Mouse (Mus musculus): Measurements from ENCODE around the gene Mtr. TPM values are rescaled to one million over a fixed set of nuclear protein-coding genes. Genes with fewer than 3 reads are reported as not detected.

Mtr gene
- polyA plus RNA-seq, 1 experiment from 2014 or later: 4.1 TPM

GRCm38 (mm10) chr13:12198486-12198885 lies 59.4 kb downstream of the Mtr start:
- DNase-seq (no peak), ATAC-seq (no peak)
- peaks cover 24% of the 10 kb centered on the region for H3K36me3 ChIP-seq (replicated peaks; ENCODE audit: insufficient read depth, low read length)

GRCm38 (mm10) chr13:12196861-12197260 lies 61.1 kb downstream of the Mtr start:
- TF ChIP-seq EP300 (IDR thresholded peaks at IDR 0.05; ENCODE audit: low read depth): no peak
- no peak for TF ChIP-seq CTCF (IDR thresholded peaks at IDR 0.05; ENCODE audit: low read depth)
- 83% methylated on average over 4 of the region's 4 CpGs for WGBS (ENCODE audit: insufficient replicate concordance)
- H3K27ac ChIP-seq (ENCODE audit: low read depth): no peak overlapping the region
- no peak overlapping the region for H3K4me3 ChIP-seq (ENCODE audit: low read depth, low read length)
- no peak for DNase-seq
- no peaks in the 10 kb centered on the region for H3K27me3 ChIP-seq (ENCODE audit: insufficient read depth, low read length)
- H3K4me2 ChIP-seq (ENCODE audit: low read depth, low read length): no peak overlapping the region
- no peak for ATAC-seq
- no peaks in the 10 kb centered on the region for H3K4me1 ChIP-seq (ENCODE audit: insufficient read depth)
- H3K9me3 ChIP-seq (ENCODE audit: low read length): no peaks in the 10 kb centered on the region
- H3K9ac ChIP-seq (replicated peaks): no peak overlapping the region
- peaks cover 24% of the 10 kb centered on the region for H3K36me3 ChIP-seq (replicated peaks; ENCODE audit: insufficient read depth, low read length)

More at GRCm38 (mm10) chr13:12198486-12198885, 59.4 kb downstream of the Mtr start:
- 74% methylated on average over 2 of the region's 2 CpGs for WGBS (ENCODE audit: insufficient replicate concordance)
- no peaks in the 10 kb centered on the region for H3K9me3 ChIP-seq (ENCODE audit: low read length)
- no peak overlapping the region for H3K4me3 ChIP-seq (ENCODE audit: low read depth, low read length)
- H3K4me1 ChIP-seq (ENCODE audit: insufficient read depth): no peaks in the 10 kb centered on the region
- TF ChIP-seq CTCF (IDR thresholded peaks at IDR 0.05; ENCODE audit: low read depth) (no peak), EP300 (IDR thresholded peaks at IDR 0.05; ENCODE audit: low read depth) (no peak)
- H3K27me3 ChIP-seq (ENCODE audit: insufficient read depth, low read length): no peaks in the 10 kb centered on the region
- H3K27ac ChIP-seq (ENCODE audit: low read depth): no peak overlapping the region
- H3K9ac ChIP-seq (replicated peaks): no peak overlapping the region
- no peak overlapping the region for H3K4me2 ChIP-seq (ENCODE audit: low read depth, low read length)

- Histone ChIP-seq H3K4me2 (ENCODE audit: low read depth, low read length) (no peak overlapping the region), H3K4me1 (ENCODE audit: insufficient read depth) (no peaks in the 10 kb centered on the region), H3K27me3 (ENCODE audit: insufficient read depth, low read length) (no peaks in the 10 kb centered on the region), H3K9me3 (ENCODE audit: low read length) (no peaks in the 10 kb centered on the region), H3K4me3 (ENCODE audit: low read depth, low read length) (no peak overlapping the region), H3K9ac (replicated peaks) (no peak overlapping the region), H3K27ac (ENCODE audit: low read depth) (no peak overlapping the region), H3K36me3 (replicated peaks; ENCODE audit: insufficient read depth, low read length) (peaks cover 24% of the 10 kb centered on the region)
- TF ChIP-seq EP300 (IDR thresholded peaks at IDR 0.05; ENCODE audit: low read depth): no peak
- no peak for TF ChIP-seq CTCF (IDR thresholded peaks at IDR 0.05; ENCODE audit: low read depth)
- 88% methylated on average over 3 of the region's 3 CpGs for WGBS (ENCODE audit: insufficient replicate concordance)
- ATAC-seq (no peak), DNase-seq (no peak)
These were observed 61.9 kb downstream of the Mtr start for GRCm38 (mm10) chr13:12196012-12196411.

GRCm38 (mm10) chr13:12194942-12195662 lies 62.8 kb downstream of the Mtr start:
- no peak for DNase-seq
- Histone ChIP-seq H3K9me3 (ENCODE audit: low read length) (no peaks in the 10 kb centered on the region), H3K36me3 (replicated peaks; ENCODE audit: insufficient read depth, low read length) (peaks cover 26% of the 10 kb centered on the region), H3K4me1 (ENCODE audit: insufficient read depth) (no peaks in the 10 kb centered on the region), H3K27ac (ENCODE audit: low read depth) (no peak overlapping the region), H3K27me3 (ENCODE audit: insufficient read depth, low read length) (no peaks in the 10 kb centered on the region), H3K4me3 (ENCODE audit: low read depth, low read length) (no peak overlapping the region), H3K4me2 (ENCODE audit: low read depth, low read length) (no peak overlapping the region), H3K9ac (replicated peaks) (no peak overlapping the region)
- no peak for ATAC-seq
- WGBS (ENCODE audit: insufficient replicate concordance): 85% methylated on average over 12 of the region's 12 CpGs
- TF ChIP-seq CTCF (IDR thresholded peaks at IDR 0.05; ENCODE audit: low read depth) (no peak), EP300 (IDR thresholded peaks at IDR 0.05; ENCODE audit: low read depth) (no peak)

- H3K4me2 ChIP-seq (ENCODE audit: low read depth, low read length): no peak overlapping the region
- no peaks in the 10 kb centered on the region for H3K4me1 ChIP-seq (ENCODE audit: insufficient read depth)
- peaks cover 23% of the 10 kb centered on the region for H3K36me3 ChIP-seq (replicated peaks; ENCODE audit: insufficient read depth, low read length)
- H3K9me3 ChIP-seq (ENCODE audit: low read length): no peaks in the 10 kb centered on the region
- no peak overlapping the region for H3K9ac ChIP-seq (replicated peaks)
- TF ChIP-seq CTCF (IDR thresholded peaks at IDR 0.05; ENCODE audit: low read depth): no peak
- no peak for TF ChIP-seq EP300 (IDR thresholded peaks at IDR 0.05; ENCODE audit: low read depth)
- ATAC-seq: no peak
- no peak overlapping the region for H3K4me3 ChIP-seq (ENCODE audit: low read depth, low read length)
- no peak overlapping the region for H3K27ac ChIP-seq (ENCODE audit: low read depth)
- DNase-seq: no peak
- no peaks in the 10 kb centered on the region for H3K27me3 ChIP-seq (ENCODE audit: insufficient read depth, low read length)
- 96% methylated on average over 11 of the region's 11 CpGs for WGBS (ENCODE audit: insufficient replicate concordance)
These were observed 68.7 kb downstream of the Mtr start for GRCm38 (mm10) chr13:12189219-12189618.

GRCm38 (mm10) chr13:12188804-12189203 lies 69.1 kb downstream of the Mtr start:
- H3K9ac ChIP-seq (replicated peaks): no peak overlapping the region
- no peaks in the 10 kb centered on the region for H3K9me3 ChIP-seq (ENCODE audit: low read length)
- no peak for ATAC-seq
- peaks cover 20% of the 10 kb centered on the region for H3K36me3 ChIP-seq (replicated peaks; ENCODE audit: insufficient read depth, low read length)
- no peak overlapping the region for H3K4me2 ChIP-seq (ENCODE audit: low read depth, low read length)
- H3K27me3 ChIP-seq (ENCODE audit: insufficient read depth, low read length): no peaks in the 10 kb centered on the region
- no peak overlapping the region for H3K4me3 ChIP-seq (ENCODE audit: low read depth, low read length)
- TF ChIP-seq CTCF (IDR thresholded peaks at IDR 0.05; ENCODE audit: low read depth): no peak
- TF ChIP-seq EP300 (IDR thresholded peaks at IDR 0.05; ENCODE audit: low read depth): no peak
- no peak overlapping the region for H3K27ac ChIP-seq (ENCODE audit: low read depth)
- H3K4me1 ChIP-seq (ENCODE audit: insufficient read depth): no peaks in the 10 kb centered on the region
- no peak for DNase-seq
- 84% methylated on average over 11 of the region's 11 CpGs for WGBS (ENCODE audit: insufficient replicate concordance)
